Mouse (Mus musculus) embryo, embryonic 11 days (tissue): ENCODE measurements around the gene Gm10408.
"Not testable (repeated sequence)": the region's sequence is repeated elsewhere in the genome, so short reads cannot be mapped to it uniquely, and the experiment has no call there.

Experiments
- DNase-seq: peaks from one replicate; pipeline ENCODE4 v3.0.0-alpha.2; 2015

Gene Gm10408

DNA sequence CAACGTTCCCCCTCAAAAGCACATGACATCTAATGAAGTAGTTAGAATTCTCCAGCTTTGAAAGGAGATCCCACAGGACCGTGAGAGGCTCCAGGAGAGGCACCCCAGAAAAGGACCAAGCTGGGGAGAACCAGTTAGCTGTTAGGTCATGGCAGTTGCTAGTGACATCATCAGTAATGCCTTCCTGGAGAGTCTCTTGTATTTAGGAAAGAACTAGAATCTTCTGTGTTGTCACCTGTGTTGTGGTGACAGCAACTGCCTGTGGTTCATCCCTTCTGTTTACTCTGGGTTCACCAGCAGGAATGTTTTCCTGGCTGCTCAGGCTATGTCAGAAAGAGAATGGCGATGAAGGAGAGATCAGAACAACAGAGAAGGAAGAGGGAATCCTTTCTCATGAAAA lies at the start of gene Gm10408:
Gene Gm10408 (plus strand): TSS at position 301 of the 400 bp plus-strand sequence.
- DNase-seq: not testable (repeated sequence)

DNA sequence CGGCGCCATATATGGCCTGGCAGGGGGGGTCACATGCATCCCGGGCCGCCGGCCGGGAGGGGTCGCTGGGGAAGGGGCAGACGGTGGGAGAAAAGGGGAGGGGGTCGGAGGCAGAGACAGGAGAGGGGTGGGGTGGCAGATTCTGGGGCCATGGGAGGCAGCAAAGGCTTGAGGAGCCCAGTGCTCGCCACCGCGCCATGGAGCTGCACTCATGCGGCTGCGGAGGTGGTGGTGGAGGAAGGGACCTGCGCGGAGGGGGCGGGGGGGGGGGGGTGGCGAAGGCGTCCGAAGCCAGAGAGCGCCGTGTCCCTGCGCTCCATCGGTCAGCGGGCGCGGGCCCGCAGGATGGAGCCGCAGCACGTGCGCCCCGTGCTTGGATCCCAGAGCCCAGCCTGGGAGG lies 36.9 kb upstream of the Gm10408 start, which contains the start of gene Gm10409:
Gene Gm10409 (plus strand): TSS at position 301 of the 400 bp plus-strand sequence.
- DNase-seq: not testable (repeated sequence)

GRCm38 (mm10) chr14:3427803-3428202 lies 21.4 kb upstream of the Gm10408 start, which contains the start of gene Gm3005:
TSS of gene Gm3005 (plus strand) at chr14:3428103.
- not testable (repeated sequence) for DNase-seq
